8 mouse cellular contexts compared by ENCODE assay signal in the genomic region with DNA sequence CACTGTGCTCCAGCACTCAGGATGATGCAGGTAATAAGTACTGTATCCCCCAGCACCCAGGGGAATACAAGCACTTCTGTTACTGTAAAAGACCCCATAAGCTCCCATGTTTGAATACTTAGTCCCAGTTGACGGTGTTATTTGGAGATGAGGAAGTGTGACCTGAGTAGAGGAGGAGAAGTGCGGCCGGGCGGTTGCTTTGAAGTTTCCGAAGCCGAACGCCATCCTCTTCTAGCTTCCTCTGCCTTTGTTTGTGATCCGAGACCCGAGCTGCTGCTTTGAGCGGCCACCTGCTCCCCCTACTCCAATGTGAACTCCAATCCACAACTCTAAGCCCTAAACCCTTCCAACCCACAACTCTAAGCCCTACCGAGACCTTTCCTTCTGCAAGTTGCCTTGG.
A peak's percentile ranks its signal among the peaks of the same experiment; 100 is the strongest.
DNase-seq lines count a peak whose midpoint lies in the region; ATAC-seq and TF ChIP-seq lines count a peak whose summit lies in the region.

No protein-coding gene starts in this region.

- TF ChIP-seq EP300 in stomach, postnatal 0 days (optimal IDR thresholded peaks at IDR 0.05), result no peak

- no peak overlapping the region for H3K27ac ChIP-seq in liver, embryonic 11.5 days (ENCODE audit: low read depth, low read length)
- H3K27ac ChIP-seq in forebrain, embryonic 10.5 days, result peak overlapping the region; percentile 80
- no peak overlapping the region for H3K27ac ChIP-seq in limb, embryonic 11.5 days (replicated peaks; ENCODE audit: low read depth, low read length)
- no peak overlapping the region for H3K27ac ChIP-seq in stomach, postnatal 0 days (replicated peaks)

- WGBS in liver, embryonic 11.5 days, result 2% methylated on average over 11 of the region's 11 CpGs
- WGBS in forebrain, embryonic 10.5 days, result 1% methylated on average over 11 of the region's 11 CpGs
- 1% methylated on average over 11 of the region's 11 CpGs for WGBS in limb, embryonic 11.5 days
- 10% methylated on average over 11 of the region's 11 CpGs for WGBS in stomach, postnatal 0 days

- peak overlapping the region; percentile 48; the same call in 1 of the 2 replicates for H3K4me2 ChIP-seq in liver, embryonic 11.5 days
- peak overlapping the region; percentile 70 for H3K4me2 ChIP-seq in limb, embryonic 11.5 days (ENCODE audit: low read depth, severe bottlenecking)
- H3K4me2 ChIP-seq in stomach, postnatal 0 days (replicated peaks; ENCODE audit: low read depth), result peak overlapping the region; percentile 51; the same call in 1 of the 2 replicates

- no peak for DNase-seq in liver, embryonic 11.5 days (ENCODE audit: low spot score)
- no peak for DNase-seq in liver
- DNase-seq in forebrain, embryonic 10.5 days (ENCODE audit: extremely low spot score, low spot score), result no peak
- peak; percentile 47 for DNase-seq in limb, embryonic 11.5 days (ENCODE audit: low spot score)
- DNase-seq in stomach, postnatal 0 days (ENCODE audit: low spot score), result no peak
- DNase-seq in layer of hippocampus, postnatal 36 days, result no peak
- DNase-seq in kidney, adult 8-10 months, result no peak
- DNase-seq in layer of hippocampus, postnatal 25 days (ENCODE audit: extremely low spot score in 1 of 2, low spot score in 1 of 2), result no peak

- no peak overlapping the region for H3K4me3 ChIP-seq in liver, embryonic 11.5 days (ENCODE audit: low read depth, low read length)
- H3K4me3 ChIP-seq in forebrain, embryonic 10.5 days, result peak overlapping the region; percentile 51
- H3K4me3 ChIP-seq in limb, embryonic 11.5 days (ENCODE audit: low read depth, low read length), result no peak overlapping the region
- no peak overlapping the region for H3K4me3 ChIP-seq in stomach, postnatal 0 days (ENCODE audit: low read depth, low read length)

- peaks cover 24% of the 10 kb centered on the region; the same call in 1 of the 2 replicates for H3K27me3 ChIP-seq in liver, embryonic 11.5 days (replicated peaks; ENCODE audit: control insufficient read depth, insufficient read depth, low read length)
- H3K27me3 ChIP-seq in forebrain, embryonic 10.5 days (ENCODE audit: poor library complexity, severe bottlenecking), result peaks cover 53% of the 10 kb centered on the region
- 0 out of 2 replicates have a peak, but pooled peaks cover 2% of the 10 kb centered on the region for H3K27me3 ChIP-seq in limb, embryonic 11.5 days (ENCODE audit: control insufficient read depth, insufficient read depth, low read length)
- H3K27me3 ChIP-seq in stomach, postnatal 0 days (ENCODE audit: control insufficient read depth, insufficient read depth, low read length), result no peaks in the 10 kb centered on the region

- H3K4me1 ChIP-seq in liver, embryonic 11.5 days (replicated peaks; ENCODE audit: control insufficient read depth, insufficient read depth, low read length), result no peaks in the 10 kb centered on the region
- H3K4me1 ChIP-seq in forebrain, embryonic 10.5 days, result peaks cover 58% of the 10 kb centered on the region
- peaks cover 23% of the 10 kb centered on the region for H3K4me1 ChIP-seq in limb, embryonic 11.5 days (ENCODE audit: control insufficient read depth, insufficient read depth, low read length)
- H3K4me1 ChIP-seq in stomach, postnatal 0 days (replicated peaks; ENCODE audit: control insufficient read depth, insufficient read depth), result no peaks in the 10 kb centered on the region

- H3K36me3 ChIP-seq in liver, embryonic 11.5 days (ENCODE audit: control insufficient read depth, insufficient read depth, low read length), result no peaks in the 10 kb centered on the region
- H3K36me3 ChIP-seq in forebrain, embryonic 10.5 days (replicated peaks), result no peaks in the 10 kb centered on the region
- no peaks in the 10 kb centered on the region for H3K36me3 ChIP-seq in limb, embryonic 11.5 days (ENCODE audit: control insufficient read depth, insufficient read depth, low read length)
- H3K36me3 ChIP-seq in stomach, postnatal 0 days (ENCODE audit: control insufficient read depth, insufficient read depth, low read length), result no peaks in the 10 kb centered on the region

- H3K9ac ChIP-seq in liver, embryonic 11.5 days (ENCODE audit: low read depth, low read length), result no peak overlapping the region
- H3K9ac ChIP-seq in limb, embryonic 11.5 days (ENCODE audit: low read length), result no peak overlapping the region
- no peak overlapping the region for H3K9ac ChIP-seq in stomach, postnatal 0 days (ENCODE audit: low read length)

- no peak for TF ChIP-seq CTCF in stomach, postnatal 0 days (IDR thresholded peaks at IDR 0.05; ENCODE audit: low read depth)

- no peaks in the 10 kb centered on the region for H3K9me3 ChIP-seq in liver, embryonic 11.5 days (ENCODE audit: control insufficient read depth, low read length)
- no peaks in the 10 kb centered on the region for H3K9me3 ChIP-seq in forebrain, embryonic 10.5 days
- H3K9me3 ChIP-seq in limb, embryonic 11.5 days (ENCODE audit: control insufficient read depth, low read length), result no peaks in the 10 kb centered on the region
- H3K9me3 ChIP-seq in stomach, postnatal 0 days (ENCODE audit: control insufficient read depth, low read length), result no peaks in the 10 kb centered on the region

- ATAC-seq in liver, embryonic 11.5 days (replicated peaks; ENCODE audit: low FRiP score), result no peak
- ATAC-seq in limb, embryonic 11.5 days (ENCODE audit: insufficient number of reproducible peaks, low FRiP score, low TSS enrichment, low read depth), result no peak
- no peak for ATAC-seq in stomach, postnatal 0 days (ENCODE audit: low FRiP score, low TSS enrichment)
